Mouse (Mus musculus): ENCODE data around the gene Dclk3. TPM values are rescaled to one million over a fixed set of nuclear protein-coding genes. Genes with fewer than 3 reads are reported as not detected.

Gene Dclk3
- total and polyA plus RNA-seq, 3 experiments: 0.05 TPM; not detected in 2

DNA sequence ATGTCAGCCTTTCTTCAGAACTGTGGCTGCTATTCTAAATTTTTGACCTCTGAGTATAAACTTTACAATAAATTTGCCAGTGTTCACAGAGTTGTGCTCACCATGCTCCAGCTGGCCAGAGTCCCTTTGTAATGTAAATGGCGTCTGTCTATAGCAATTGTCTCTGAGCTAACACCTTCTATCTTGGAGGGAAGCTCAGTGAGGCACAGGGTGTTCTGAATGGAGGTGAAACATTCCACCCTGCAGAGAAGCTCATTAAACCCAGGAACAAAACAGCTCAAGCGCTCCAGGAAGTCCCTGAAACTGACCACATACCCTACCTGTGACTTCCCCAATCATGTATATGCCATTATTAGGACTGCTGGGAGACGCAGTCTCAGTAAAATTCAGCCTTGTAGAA, 67.2 kb downstream of the Dclk3 start:
- Histone ChIP-seq H3K9me3 (replicated peaks) (peaks cover 50% of the 10 kb centered on the region), H3K4me3 (ENCODE audit: low read depth, low read length) (no peak overlapping the region), H3K27me3 (ENCODE audit: insufficient read depth, low read length) (no peaks in the 10 kb centered on the region), H3K36me3 (replicated peaks) (no peaks in the 10 kb centered on the region), H3K4me1 (ENCODE audit: insufficient read depth, low read depth, low read length) (no peaks in the 10 kb centered on the region)
- TF ChIP-seq GATA2 (IDR thresholded peaks at IDR 0.05; ENCODE audit: borderline replicate concordance, low read depth, low read length): no peak
- DNase-seq (ENCODE audit: low spot score) (no peak), ATAC-seq (ENCODE audit: extremely low read depth, insufficient number of reproducible peaks, low FRiP score, poor library complexity, severe bottlenecking) (no peak)

GRCm38 (mm10) chr9:111514586-111515473, 75.9 kb downstream of the Dclk3 start:
- ATAC-seq (ENCODE audit: extremely low read depth, insufficient number of reproducible peaks, low FRiP score, poor library complexity, severe bottlenecking): no peak
- no peaks in the 10 kb centered on the region for H3K36me3 ChIP-seq (replicated peaks)
- no peaks in the 10 kb centered on the region; the same call in 1 of the 2 replicates for H3K27me3 ChIP-seq (ENCODE audit: insufficient read depth, low read length)
- no peak overlapping the region for H3K4me3 ChIP-seq (ENCODE audit: low read depth, low read length)
- TF ChIP-seq TAL1 (conservative IDR thresholded peaks at IDR 0.05; ENCODE audit: low read depth, low read length): no peak
- no peak for DNase-seq (ENCODE audit: low spot score)
- peaks cover 61% of the 10 kb centered on the region for H3K9me3 ChIP-seq (replicated peaks)
- H3K4me1 ChIP-seq (ENCODE audit: insufficient read depth, low read depth, low read length): no peaks in the 10 kb centered on the region

DNA sequence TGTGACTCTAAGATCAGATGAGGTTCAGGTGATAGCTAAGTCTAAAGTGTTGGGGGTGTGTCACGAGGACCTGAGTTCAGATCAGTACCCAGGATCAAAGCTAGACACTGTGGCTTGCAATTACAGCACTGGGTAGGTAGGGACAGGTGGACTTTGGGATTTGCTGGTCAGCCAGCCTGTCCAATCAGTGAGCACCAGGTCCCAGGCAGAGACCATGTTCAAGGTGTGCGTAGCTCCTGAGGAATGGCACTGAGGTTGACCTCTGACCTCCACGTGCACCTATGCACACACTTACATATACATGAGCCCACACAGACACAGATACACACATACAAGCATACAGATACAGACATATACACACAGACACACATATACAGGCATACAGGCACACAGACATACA, 76.7 kb downstream of the Dclk3 start:
- TF ChIP-seq TAL1 (conservative IDR thresholded peaks at IDR 0.05; ENCODE audit: low read depth, low read length): no peak
- TF ChIP-seq POLR2AphosphoS5 (IDR thresholded peaks at IDR 0.05; ENCODE audit: insufficient replicate concordance, low read depth, low read length): no peak
- no peak for TF ChIP-seq GATA2 (IDR thresholded peaks at IDR 0.05; ENCODE audit: borderline replicate concordance, low read depth, low read length)
- TF ChIP-seq GATA1 (IDR thresholded peaks at IDR 0.05; ENCODE audit: borderline replicate concordance, low read length): no peak
- no peak for TF ChIP-seq CTCF (IDR thresholded peaks at IDR 0.05; ENCODE audit: low read depth, low read length)
- H3K36me3 ChIP-seq (replicated peaks): no peaks in the 10 kb centered on the region
- H3K27me3 ChIP-seq (ENCODE audit: insufficient read depth, low read length): no peaks in the 10 kb centered on the region; the same call in 1 of the 2 replicates
- no peak overlapping the region for H3K4me3 ChIP-seq (ENCODE audit: low read depth, low read length)
- no peaks in the 10 kb centered on the region for H3K4me1 ChIP-seq (ENCODE audit: insufficient read depth, low read depth, low read length)
- DNase-seq (ENCODE audit: low spot score) (no peak), ATAC-seq (ENCODE audit: extremely low read depth, insufficient number of reproducible peaks, low FRiP score, poor library complexity, severe bottlenecking) (no peak)
- H3K9me3 ChIP-seq (replicated peaks): peaks cover 61% of the 10 kb centered on the region

GRCm38 (mm10) chr9:111522226-111522625, 83.3 kb downstream of the Dclk3 start:
- Histone ChIP-seq H3K36me3 (replicated peaks) (no peaks in the 10 kb centered on the region), H3K4me1 (ENCODE audit: insufficient read depth, low read depth, low read length) (no peaks in the 10 kb centered on the region), H3K9me3 (replicated peaks) (peaks cover 45% of the 10 kb centered on the region), H3K27me3 (ENCODE audit: insufficient read depth, low read length) (no peaks in the 10 kb centered on the region), H3K4me3 (ENCODE audit: low read depth, low read length) (no peak overlapping the region)
- TF ChIP-seq POLR2AphosphoS5 (IDR thresholded peaks at IDR 0.05; ENCODE audit: insufficient replicate concordance, low read depth, low read length) (no peak), CTCF (IDR thresholded peaks at IDR 0.05; ENCODE audit: low read depth, low read length) (no peak), GATA1 (IDR thresholded peaks at IDR 0.05; ENCODE audit: borderline replicate concordance, low read length) (no peak), TAL1 (conservative IDR thresholded peaks at IDR 0.05; ENCODE audit: low read depth, low read length) (no peak), GATA2 (IDR thresholded peaks at IDR 0.05; ENCODE audit: borderline replicate concordance, low read depth, low read length) (no peak)
- ATAC-seq (ENCODE audit: extremely low read depth, insufficient number of reproducible peaks, low FRiP score, poor library complexity, severe bottlenecking) (no peak), DNase-seq (ENCODE audit: low spot score) (no peak)

DNA sequence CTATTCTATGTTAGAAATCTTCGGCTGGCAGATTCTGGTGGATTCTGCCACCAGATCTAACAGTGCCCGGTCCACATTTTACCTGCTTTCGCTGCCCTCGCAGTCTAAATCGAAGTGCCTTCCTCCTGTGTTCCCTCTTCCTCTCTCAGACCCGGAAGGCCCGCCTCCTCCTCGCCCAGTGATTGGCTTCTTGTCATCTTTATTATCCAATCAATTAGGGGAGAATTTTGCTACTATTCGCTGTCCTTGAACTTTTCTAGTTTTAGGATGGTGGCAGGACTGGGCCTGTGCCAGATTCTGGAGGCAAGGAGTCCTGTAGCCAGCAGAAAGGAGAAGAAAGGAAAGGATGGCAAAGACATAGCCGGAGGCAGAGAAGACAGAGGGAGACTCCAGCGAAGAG, 84.2 kb downstream of the Dclk3 start:
- Histone ChIP-seq H3K4me3 (ENCODE audit: low read depth, low read length) (no peak overlapping the region), H3K4me1 (ENCODE audit: insufficient read depth, low read depth, low read length) (no peaks in the 10 kb centered on the region), H3K36me3 (replicated peaks) (no peaks in the 10 kb centered on the region), H3K27me3 (ENCODE audit: insufficient read depth, low read length) (no peaks in the 10 kb centered on the region), H3K9me3 (replicated peaks) (peaks cover 42% of the 10 kb centered on the region)
- TF ChIP-seq POLR2AphosphoS5 (IDR thresholded peaks at IDR 0.05; ENCODE audit: insufficient replicate concordance, low read depth, low read length): no peak
- TF ChIP-seq CTCF (IDR thresholded peaks at IDR 0.05; ENCODE audit: low read depth, low read length): no peak
- no peak for TF ChIP-seq GATA1 (IDR thresholded peaks at IDR 0.05; ENCODE audit: borderline replicate concordance, low read length)
- TF ChIP-seq GATA2 (IDR thresholded peaks at IDR 0.05; ENCODE audit: borderline replicate concordance, low read depth, low read length): no peak
- TF ChIP-seq TAL1 (conservative IDR thresholded peaks at IDR 0.05; ENCODE audit: low read depth, low read length): no peak
- ATAC-seq (ENCODE audit: extremely low read depth, insufficient number of reproducible peaks, low FRiP score, poor library complexity, severe bottlenecking) (no peak), DNase-seq (ENCODE audit: low spot score) (no peak)

- no peak overlapping the region for H3K4me3 ChIP-seq (ENCODE audit: low read depth, low read length)
- no peak for DNase-seq (ENCODE audit: low spot score)
- peaks cover 42% of the 10 kb centered on the region for H3K9me3 ChIP-seq (replicated peaks)
- TF ChIP-seq GATA1 (IDR thresholded peaks at IDR 0.05; ENCODE audit: borderline replicate concordance, low read length) (no peak), POLR2AphosphoS5 (IDR thresholded peaks at IDR 0.05; ENCODE audit: insufficient replicate concordance, low read depth, low read length) (no peak), CTCF (IDR thresholded peaks at IDR 0.05; ENCODE audit: low read depth, low read length) (no peak), GATA2 (IDR thresholded peaks at IDR 0.05; ENCODE audit: borderline replicate concordance, low read depth, low read length) (no peak), TAL1 (conservative IDR thresholded peaks at IDR 0.05; ENCODE audit: low read depth, low read length) (no peak)
- no peaks in the 10 kb centered on the region for H3K27me3 ChIP-seq (ENCODE audit: insufficient read depth, low read length)
- H3K4me1 ChIP-seq (ENCODE audit: insufficient read depth, low read depth, low read length): no peaks in the 10 kb centered on the region
- ATAC-seq (ENCODE audit: extremely low read depth, insufficient number of reproducible peaks, low FRiP score, poor library complexity, severe bottlenecking): no peak
- H3K36me3 ChIP-seq (replicated peaks): no peaks in the 10 kb centered on the region
These were observed 85.0 kb downstream of the Dclk3 start for GRCm38 (mm10) chr9:111523871-111524270.

All from G1E (cell line).